Mouse (Mus musculus) natural killer cell, adult 2 months (primary cell): Measurements from ENCODE around the gene Ogfod2.

Source experiments
- DNase-seq, 2 experiments: peaks; one replicate each; pipeline ENCODE4 v3.0.0; 2022; ENCODE audit warnings: low spot score in 2 of 2

Gene Ogfod2

GRCm38 (mm10) chr5:124111742-124112497 lies at the start of gene Ogfod2:
Gene Ogfod2 (plus strand): TSS chr5:124112297.
- DNase-seq: peak; percentile 93 to 96

GRCm38 (mm10) chr5:124069657-124070056 lies 42.4 kb upstream of the Ogfod2 start:
- DNase-seq: no peak

GRCm38 (mm10) chr5:124073682-124074081 lies 38.4 kb upstream of the Ogfod2 start:
- no peak for DNase-seq

GRCm38 (mm10) chr5:124074845-124075307 lies 37.2 kb upstream of the Ogfod2 start:
- DNase-seq: peak; percentile 71 to 80

GRCm38 (mm10) chr5:124075716-124076115 lies 36.4 kb upstream of the Ogfod2 start:
- DNase-seq: peak; percentile 62 to 74

- DNase-seq: no peak
Observed at GRCm38 (mm10) chr5:124076559-124076958, 35.5 kb upstream of the Ogfod2 start.

- no peak for DNase-seq
Observed at GRCm38 (mm10) chr5:124077241-124077640, 34.9 kb upstream of the Ogfod2 start.

- DNase-seq: no peak
Observed at GRCm38 (mm10) chr5:124077856-124078460, 34.1 kb upstream of the Ogfod2 start.

GRCm38 (mm10) chr5:124078794-124079416 lies 33.2 kb upstream of the Ogfod2 start:
- peak; percentile 38 to 62 for DNase-seq

GRCm38 (mm10) chr5:124079880-124080279 lies 32.2 kb upstream of the Ogfod2 start:
- peak; percentile 49 to 54 for DNase-seq

- peak; percentile 26 to 50 for DNase-seq
Observed at GRCm38 (mm10) chr5:124082447-124082846, 29.6 kb upstream of the Ogfod2 start.

- DNase-seq: peak in 1 of 2 experiments; percentile 21
Observed at GRCm38 (mm10) chr5:124082941-124083688, 29.0 kb upstream of the Ogfod2 start.

- peak; percentile 55 to 58 for DNase-seq
Observed at GRCm38 (mm10) chr5:124083850-124084587, 28.1 kb upstream of the Ogfod2 start.

- DNase-seq: peak; percentile 82 to 89
Observed at GRCm38 (mm10) chr5:124084588-124085173, 27.4 kb upstream of the Ogfod2 start.

GRCm38 (mm10) chr5:124085513-124085912 lies 26.6 kb upstream of the Ogfod2 start:
- DNase-seq: no peak

GRCm38 (mm10) chr5:124086876-124087275 lies 25.2 kb upstream of the Ogfod2 start:
- DNase-seq: no peak

GRCm38 (mm10) chr5:124089868-124090267 lies 22.2 kb upstream of the Ogfod2 start:
- DNase-seq: no peak

GRCm38 (mm10) chr5:124091951-124092406 lies 20.1 kb upstream of the Ogfod2 start:
- DNase-seq: no peak

- DNase-seq: no peak
Observed at GRCm38 (mm10) chr5:124093120-124093794, 18.8 kb upstream of the Ogfod2 start.
